ENCODE assay signal across 8 mouse cellular contexts in the genomic region with DNA sequence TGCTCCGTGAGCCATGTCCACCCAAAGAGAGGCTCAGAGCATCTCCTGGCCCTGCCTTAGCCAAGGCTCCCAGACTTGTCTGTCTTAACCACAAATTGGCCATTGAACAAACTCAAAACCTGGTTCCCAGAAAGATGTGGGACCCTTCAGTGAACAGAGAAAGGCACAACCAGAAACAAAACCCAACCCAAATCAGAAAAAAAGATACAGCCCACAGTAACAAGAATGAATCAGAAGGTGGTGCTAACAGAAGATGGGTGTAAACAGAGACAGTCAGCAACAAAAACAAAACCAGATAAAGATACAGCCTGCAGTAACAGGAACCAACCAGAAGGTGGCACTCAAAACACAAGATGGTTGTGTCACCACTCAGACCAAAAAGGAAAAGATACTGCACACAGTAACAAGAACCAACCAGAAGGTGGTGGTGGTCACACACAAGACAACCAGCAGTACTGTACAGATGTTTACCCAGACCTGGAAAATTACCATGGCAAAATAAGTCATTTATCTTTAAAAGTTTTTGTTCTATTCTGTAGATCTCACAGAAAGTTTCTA. TPM values are rescaled to one million over a fixed set of nuclear protein-coding genes. Genes with fewer than 3 reads are reported as not detected.
DNase-seq lines count a peak whose midpoint lies in the region; ATAC-seq and TF ChIP-seq lines count a peak whose summit lies in the region.

No protein-coding gene starts in this region.

- no peak for ATAC-seq in intestine, postnatal 0 days
- no peak for ATAC-seq in intestine, embryonic 15.5 days
- ATAC-seq in CD4-positive, CD25-positive, alpha-beta regulatory T cell, adult 4 months, result peak; percentile 83

- H3K27me3 ChIP-seq in intestine, postnatal 0 days (replicated peaks; ENCODE audit: control insufficient read depth, insufficient read depth, low read length), result no peaks in the 10 kb centered on the region
- no peaks in the 10 kb centered on the region for H3K27me3 ChIP-seq in intestine, embryonic 15.5 days (replicated peaks)

- H3K27ac ChIP-seq in intestine, postnatal 0 days (ENCODE audit: low read depth, low read length), result no peak overlapping the region
- no peak overlapping the region for H3K27ac ChIP-seq in intestine, embryonic 15.5 days
- H3K27ac ChIP-seq in bone marrow, adult 2 months (ENCODE audit: control insufficient read depth, insufficient read depth, low read depth, low read length, poor library complexity), result no peak overlapping the region

- H3K36me3 ChIP-seq in intestine, postnatal 0 days (ENCODE audit: control insufficient read depth, insufficient read depth), result no peaks in the 10 kb centered on the region
- no peaks in the 10 kb centered on the region for H3K36me3 ChIP-seq in intestine, embryonic 15.5 days

- WGBS in intestine, postnatal 0 days, result 100% methylated on average over 1 of the region's 1 CpGs
- WGBS in intestine, embryonic 15.5 days, result 88% methylated on average over 1 of the region's 1 CpGs
- 79% methylated on average over 1 of the region's 1 CpGs for WGBS in bone marrow, adult 2 months

- DNase-seq in monocyte, adult 2 months (ENCODE audit: low read depth in 1 of 2, low spot score in 2 of 2), result peak; percentile 10 to 44
- DNase-seq in right cerebral cortex, adult 18-20 months, result no peak
- DNase-seq in urinary bladder, postnatal 14 days (ENCODE audit: low spot score), result no peak
- no peak for DNase-seq in urinary bladder, adult 18-20 months (ENCODE audit: low spot score in 2 of 2)

- no peak overlapping the region for H3K4me2 ChIP-seq in intestine, postnatal 0 days (replicated peaks; ENCODE audit: low read depth)
- no peak overlapping the region for H3K4me2 ChIP-seq in intestine, embryonic 15.5 days (replicated peaks)

- peak; percentile 72 for TF ChIP-seq CTCF in intestine, postnatal 0 days (IDR thresholded peaks at IDR 0.05; ENCODE audit: low read depth)
- peak; percentile 36 for TF ChIP-seq CTCF in bone marrow, adult 2 months (IDR thresholded peaks at IDR 0.05; ENCODE audit: control insufficient read depth, insufficient read depth, low read length)

- H3K4me1 ChIP-seq in intestine, postnatal 0 days (replicated peaks; ENCODE audit: control insufficient read depth, insufficient read depth, low read length), result no peaks in the 10 kb centered on the region
- H3K4me1 ChIP-seq in intestine, embryonic 15.5 days (replicated peaks), result no peaks in the 10 kb centered on the region
- no peaks in the 10 kb centered on the region for H3K4me1 ChIP-seq in bone marrow, adult 2 months (ENCODE audit: control insufficient read depth, insufficient read depth, low read length)

- peaks cover 7% of the 10 kb centered on the region for H3K9me3 ChIP-seq in intestine, postnatal 0 days (ENCODE audit: control insufficient read depth)
- H3K9me3 ChIP-seq in intestine, embryonic 15.5 days, result 0 out of 2 replicates have a peak, but pooled peaks cover 6% of the 10 kb centered on the region

- H3K4me3 ChIP-seq in intestine, postnatal 0 days (ENCODE audit: low read depth, low read length), result no peak overlapping the region
- no peak overlapping the region for H3K4me3 ChIP-seq in intestine, embryonic 15.5 days (replicated peaks)
- H3K4me3 ChIP-seq in bone marrow, adult 2 months (replicated peaks; ENCODE audit: control insufficient read depth, low read depth, low read length), result no peak overlapping the region

- no peak overlapping the region for H3K9ac ChIP-seq in intestine, postnatal 0 days (ENCODE audit: low read depth, low read length)
- H3K9ac ChIP-seq in intestine, embryonic 15.5 days, result no peak overlapping the region

- TF ChIP-seq POLR2A in bone marrow, adult 2 months (IDR thresholded peaks at IDR 0.05; ENCODE audit: borderline replicate concordance, control insufficient read depth, low read depth, low read length), result no peak

RNA-seq across cellular contexts. Expression of gene Phf3, which starts 47.0 kb away (rescaled TPM):
- polyA plus RNA-seq in intestine, postnatal 0 days (2015; fragmentation: Nextera tagmentation; extraction: Ambion mirVana), result 15.3 and 16.8 TPM in 2 replicates
- 33.3 and 33.6 TPM in 2 replicates for polyA plus RNA-seq in intestine, embryonic 15.5 days (2015; fragmentation: Nextera tagmentation; extraction: Ambion mirVana)
- polyA plus RNA-seq in CD4-positive, CD25-positive, alpha-beta regulatory T cell, adult 4 months (2017; shearing (Covaris generic)), result 10 to 100 TPM; 26.9 TPM
- 23.3 and 31.2 TPM in 2 replicates for polyA plus RNA-seq in bone marrow, adult 2 months (2011; ENCODE audit: insufficient read depth, insufficient read length, low replicate concordance, missing spikeins)

RNA-seq across cellular contexts. Expression of gene AC153137.1, which starts 57.1 kb away (rescaled TPM):
- polyA plus RNA-seq in intestine, postnatal 0 days (2015; fragmentation: Nextera tagmentation; extraction: Ambion mirVana), result 0.29 TPM in 1 of 2 replicates, not detected in the other
- not detected in 2 replicates for polyA plus RNA-seq in intestine, embryonic 15.5 days (2015; fragmentation: Nextera tagmentation; extraction: Ambion mirVana)
- polyA plus RNA-seq in CD4-positive, CD25-positive, alpha-beta regulatory T cell, adult 4 months (2017; shearing (Covaris generic)), result not detected
- not detected in 2 replicates for polyA plus RNA-seq in bone marrow, adult 2 months (2011; ENCODE audit: insufficient read depth, insufficient read length, low replicate concordance, missing spikeins)

Comparison
In these comparisons a context has a peak if more than half of its experiments do, and no peak if none do; other contexts are left out.
1. DNase-seq: peak in monocyte, adult 2 months (2 of 2); none in right cerebral cortex, adult 18-20 months (single experiment), urinary bladder, postnatal 14 days (single experiment) and urinary bladder, adult 18-20 months (0 of 2).